Mouse (Mus musculus) E14TG2a.4 (cell line): ENCODE results near the gene Selplg.
"Not testable (repeated sequence)": the region's sequence is repeated elsewhere in the genome, so short reads cannot be mapped to it uniquely, and the experiment has no call there.

Experiments used
- H3K27me3 ChIP-seq: 2 replicates; pipeline ENCODE4 v1.6.1; 2014; ENCODE audit warnings: low read length, control low read depth; ENCODE audit not compliant: insufficient read depth
- H3K36me3 ChIP-seq: 2 replicates; pipeline ENCODE4 v1.6.1; 2014; ENCODE audit warnings: low read length, control low read depth; ENCODE audit not compliant: insufficient read depth
- H3K4me1 ChIP-seq: replicated peaks from 2 replicates; pipeline ENCODE4 v1.6.1; 2014; ENCODE audit warnings: low read depth, low read length, control low read depth
- H3K4me3 ChIP-seq: replicated peaks from 2 replicates; pipeline ENCODE4 v1.5.1; 2014; ENCODE audit warnings: mild to moderate bottlenecking, low read length
- H3K9me3 ChIP-seq: 2 replicates; pipeline ENCODE4 v1.6.1; 2014; ENCODE audit warnings: low read length, control low read depth
- CTCF ChIP-seq: conservative IDR thresholded peaks from 2 replicates; pipeline ENCODE4 v1.5.1; 2014; ENCODE audit warnings: low read length
- NANOG ChIP-seq: IDR thresholded peaks from 2 replicates; pipeline ENCODE4 v1.6.1; 2014; ENCODE audit warnings: borderline replicate concordance, low read length, mixed read lengths
- POU5F1 ChIP-seq: IDR thresholded peaks from 2 replicates; pipeline ENCODE4 v1.6.1; 2014; ENCODE audit warnings: low read length, borderline replicate concordance

The Selplg gene

GRCm38 (mm10) chr5:113790453-113791196 lies 41.8 kb downstream of the Selplg start:
- peaks cover 36% of the 10 kb centered on the region for H3K4me1 ChIP-seq
- no peak overlapping the region for H3K4me3 ChIP-seq
- TF ChIP-seq POU5F1, result no peak
- no peak for TF ChIP-seq NANOG
- no peak for TF ChIP-seq CTCF
- no peaks in the 10 kb centered on the region for H3K9me3 ChIP-seq
- peaks cover 20% of the 10 kb centered on the region for H3K27me3 ChIP-seq
- H3K36me3 ChIP-seq, result no peaks in the 10 kb centered on the region

DNA sequence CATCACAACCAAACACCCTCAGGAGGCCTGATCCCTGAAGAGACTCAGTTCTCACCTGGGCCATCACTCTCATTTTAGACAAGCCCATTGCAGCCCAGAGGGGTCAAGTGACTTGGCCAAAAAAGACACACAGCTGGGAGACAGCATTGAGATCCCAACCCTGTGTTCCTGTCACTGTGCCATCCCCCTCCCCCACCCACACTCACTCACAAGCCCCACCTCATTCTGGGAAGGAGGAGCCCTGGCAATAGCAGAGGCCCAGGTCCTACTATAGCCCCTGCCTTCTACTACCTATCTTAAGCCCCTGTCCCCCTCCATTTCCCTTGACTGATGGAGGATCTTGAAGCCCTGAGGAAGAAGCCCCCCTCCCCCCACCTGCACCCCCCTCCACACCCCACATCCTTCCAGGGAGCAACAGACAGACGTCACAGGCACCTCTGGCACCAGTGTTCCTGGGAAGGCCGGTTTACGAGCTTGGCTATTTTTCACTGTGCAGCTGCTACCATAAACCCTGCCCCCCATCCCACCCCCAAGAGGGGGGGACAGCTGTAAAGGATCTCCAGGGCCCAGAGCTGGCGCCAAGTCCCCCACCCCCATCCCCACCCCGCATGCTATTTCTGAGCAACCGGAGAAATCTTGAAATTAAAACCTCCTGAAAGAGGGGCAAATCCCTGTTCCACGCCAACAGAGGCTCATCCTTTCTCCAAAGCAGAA lies 43.2 kb downstream of the Selplg start:
- peaks cover 37% of the 10 kb centered on the region for H3K4me1 ChIP-seq
- no peaks in the 10 kb centered on the region for H3K36me3 ChIP-seq
- H3K9me3 ChIP-seq, result no peaks in the 10 kb centered on the region
- no peak overlapping the region for H3K4me3 ChIP-seq
- H3K27me3 ChIP-seq, result peaks cover 7% of the 10 kb centered on the region; the same call in 1 of the 2 replicates
- TF ChIP-seq CTCF (no peak), NANOG (no peak), POU5F1 (no peak)

DNA sequence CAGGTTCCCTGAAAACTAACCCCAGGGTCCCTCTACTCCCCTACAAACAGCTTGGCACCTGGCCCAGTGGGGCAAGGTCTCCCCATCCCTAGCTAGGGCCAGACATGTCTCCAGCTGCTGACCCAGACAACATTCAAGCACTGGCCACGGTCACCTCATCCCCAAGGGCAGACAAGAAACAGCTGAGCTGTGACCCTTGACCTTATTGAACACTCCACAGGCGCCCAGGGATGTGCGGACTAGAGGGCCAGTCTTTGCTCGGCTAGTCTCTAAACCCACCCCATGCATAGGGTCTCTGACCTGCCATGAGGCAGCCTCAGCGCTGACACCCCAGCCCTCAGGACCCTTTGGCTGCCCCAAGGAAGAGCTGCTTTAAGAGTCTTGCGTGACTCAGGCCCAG lies 43.8 kb downstream of the Selplg start:
- H3K4me1 ChIP-seq, result peaks cover 41% of the 10 kb centered on the region
- TF ChIP-seq CTCF (no peak), NANOG (no peak), POU5F1 (no peak)
- H3K4me3 ChIP-seq, result no peak overlapping the region
- no peaks in the 10 kb centered on the region for H3K9me3 ChIP-seq
- peaks cover 10% of the 10 kb centered on the region for H3K27me3 ChIP-seq
- no peaks in the 10 kb centered on the region for H3K36me3 ChIP-seq

DNA sequence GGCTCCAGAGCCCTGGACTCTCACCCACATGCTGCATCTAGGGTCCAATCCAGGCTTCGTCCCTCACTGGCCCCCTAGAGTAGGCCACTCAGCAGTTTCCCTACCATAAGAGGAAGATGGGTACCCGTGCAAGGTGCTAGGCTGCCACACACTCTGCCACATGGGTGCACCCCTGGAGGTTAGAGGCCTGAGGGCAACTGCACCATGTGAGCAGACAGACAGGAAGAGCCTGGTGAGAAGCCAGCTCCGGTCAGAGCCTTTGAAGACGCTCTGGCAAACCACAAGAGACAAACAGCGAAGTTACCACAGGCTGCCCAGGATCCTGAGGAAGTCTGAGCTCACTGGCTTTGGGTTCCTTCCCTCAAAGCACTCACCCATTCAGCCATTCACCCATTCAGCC lies 45.5 kb downstream of the Selplg start:
- peaks cover 41% of the 10 kb centered on the region for H3K4me1 ChIP-seq
- H3K27me3 ChIP-seq, result peaks cover 21% of the 10 kb centered on the region
- H3K9me3 ChIP-seq, result no peaks in the 10 kb centered on the region
- TF ChIP-seq POU5F1 (no peak), CTCF (no peak), NANOG (no peak)
- no peak overlapping the region for H3K4me3 ChIP-seq
- H3K36me3 ChIP-seq, result no peaks in the 10 kb centered on the region

GRCm38 (mm10) chr5:113784104-113784503 lies 48.3 kb downstream of the Selplg start:
- not testable (repeated sequence) for H3K9me3 ChIP-seq
- peaks cover 21% of the 10 kb centered on the region for H3K27me3 ChIP-seq

GRCm38 (mm10) chr5:113783581-113784001 lies 48.9 kb downstream of the Selplg start:
- H3K27me3 ChIP-seq, result peaks cover 21% of the 10 kb centered on the region
- peak overlapping the region; percentile 49 for H3K4me3 ChIP-seq
- H3K9me3 ChIP-seq, result no peaks in the 10 kb centered on the region
- H3K4me1 ChIP-seq, result peaks cover 29% of the 10 kb centered on the region
- TF ChIP-seq NANOG (no peak), CTCF (no peak), POU5F1 (no peak)
- H3K36me3 ChIP-seq, result peaks cover 8% of the 10 kb centered on the region

More at GRCm38 (mm10) chr5:113784104-113784503, 48.3 kb downstream of the Selplg start:
- H3K36me3 ChIP-seq, result not testable (repeated sequence)
- peaks cover 29% of the 10 kb centered on the region for H3K4me1 ChIP-seq
- peak overlapping the region; percentile 49; the same call in 1 of the 2 replicates for H3K4me3 ChIP-seq

DNA sequence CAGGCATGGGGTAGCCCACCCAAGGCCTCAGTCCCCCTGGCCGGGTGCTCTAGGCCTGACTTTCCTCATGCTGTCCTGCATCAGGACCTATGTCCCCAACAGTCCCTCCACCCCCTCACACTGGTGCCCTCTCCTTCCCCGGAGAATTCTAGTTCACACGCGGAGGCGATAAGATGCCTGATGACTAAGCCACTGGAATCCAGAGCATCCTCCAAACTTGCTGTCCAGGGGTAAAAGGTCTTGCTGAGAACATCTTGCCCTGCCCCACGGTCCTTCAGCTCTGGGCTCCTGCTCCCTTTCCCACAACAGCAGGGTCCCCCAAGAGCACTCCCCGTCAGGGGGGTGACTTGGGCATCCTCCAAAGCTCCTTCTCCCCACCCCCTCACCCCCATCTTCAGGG lies 49.8 kb downstream of the Selplg start:
- H3K4me3 ChIP-seq, result no peak overlapping the region
- peaks cover 21% of the 10 kb centered on the region for H3K27me3 ChIP-seq
- no peaks in the 10 kb centered on the region for H3K9me3 ChIP-seq
- TF ChIP-seq NANOG (no peak), POU5F1 (no peak), CTCF (no peak)
- peaks cover 26% of the 10 kb centered on the region for H3K4me1 ChIP-seq
- H3K36me3 ChIP-seq, result peaks cover 17% of the 10 kb centered on the region

- Histone ChIP-seq H3K9me3 (no peaks in the 10 kb centered on the region), H3K27me3 (peaks cover 18% of the 10 kb centered on the region), H3K36me3 (peaks cover 24% of the 10 kb centered on the region), H3K4me3 (no peak overlapping the region), H3K4me1 (peaks cover 29% of the 10 kb centered on the region)
- no peak for TF ChIP-seq NANOG
- no peak for TF ChIP-seq POU5F1
- TF ChIP-seq CTCF, result no peak
Measured at GRCm38 (mm10) chr5:113781875-113782274, 50.6 kb downstream of the Selplg start.
